Mouse (Mus musculus) left cerebral cortex, adult 2 months (tissue): ENCODE results near the gene Smap2. TPM values are rescaled to one million over a fixed set of nuclear protein-coding genes. Genes with fewer than 3 reads are reported as not detected.

Experiments used
- DNase-seq, 2 experiments: peaks; one replicate each; pipeline ENCODE4 v3.0.0; 2021 to 2022; ENCODE audit warnings: low spot score in 2 of 2, mixed read lengths in 1 of 2; ENCODE audit errors: extremely low spot score in 1 of 2
- H3K27ac ChIP-seq: fragments of 200-600 bp; 2 replicates; pipeline ENCODE4 v1.8.1; 2022
- H3K4me3 ChIP-seq: fragments of 200-600 bp; 2 replicates; pipeline ENCODE4 v1.8.1; 2022
- CTCF ChIP-seq: fragments of 200-600 bp; IDR thresholded peaks from 2 replicates; pipeline ENCODE4 v1.8.1; 2022; ENCODE audit warnings: antibody characterized with exemption, mild to moderate bottlenecking, moderate library complexity
- intact Hi-C: fragments of 180-260 bp; cut with DNase I; formaldehyde crosslinking; loops from one replicate; pipeline ENCODE4 v1.15.1; 2025
- total RNA-seq, 2 experiments: library from RNA; stranded (reverse); gene quantifications; 2 replicates each; pipeline ENCODE4 v1.2.3; 2021

The Smap2 gene
- total RNA-seq, 2 experiments from 2014 or later, result 186 to 201 TPM

GRCm38 (mm10) chr4:121002400-121003171, 14.5 kb downstream of the Smap2 start:
- no peak for DNase-seq
- Histone ChIP-seq H3K27ac (peak overlapping the region; percentile 77), H3K4me3 (no peak overlapping the region)
- intact Hi-C loops, result no loop called here
- TF ChIP-seq CTCF, result no peak

DNA sequence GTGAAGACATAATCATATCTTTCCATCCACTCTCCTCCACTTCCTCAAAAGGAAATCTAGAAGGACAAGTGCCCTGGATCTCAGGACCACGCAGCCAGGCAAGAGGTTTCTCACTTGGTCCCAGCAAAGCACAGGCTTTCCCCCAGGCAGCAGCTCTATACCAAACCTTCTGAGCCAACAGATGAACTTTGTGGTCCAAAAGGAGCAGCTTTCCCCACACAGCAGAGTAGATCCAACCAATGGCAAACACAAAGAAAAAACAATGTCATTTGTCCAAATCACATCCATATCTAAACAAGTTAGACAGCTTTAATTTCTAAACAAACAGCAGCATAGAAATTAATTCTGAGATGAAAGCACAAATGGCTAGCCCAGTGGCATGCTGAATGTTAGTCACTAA, 15.4 kb downstream of the Smap2 start:
- H3K4me3 ChIP-seq, result no peak overlapping the region
- intact Hi-C loops, result no loop called here
- no peak for DNase-seq
- TF ChIP-seq CTCF, result no peak
- peak overlapping the region; percentile 77; the same call in 1 of the 2 replicates for H3K27ac ChIP-seq

- intact Hi-C loops, result no loop called here
- H3K4me3 ChIP-seq, result no peak overlapping the region
- H3K27ac ChIP-seq, result peak overlapping the region; percentile 28; the same call in 1 of the 2 replicates
- peak; percentile 3; the same call in 1 of the 2 replicates for TF ChIP-seq CTCF
- DNase-seq, result no peak
Observed at GRCm38 (mm10) chr4:121001042-121001441, 16.0 kb downstream of the Smap2 start.

GRCm38 (mm10) chr4:120995911-120996310, 21.1 kb downstream of the Smap2 start:
- Histone ChIP-seq H3K27ac (no peak overlapping the region), H3K4me3 (no peak overlapping the region)
- intact Hi-C loops, result no loop called here
- no peak for TF ChIP-seq CTCF
- DNase-seq, result no peak

- Histone ChIP-seq H3K27ac (0 out of 2 replicates have a peak overlapping the region, but pooled peaks have one; percentile 32), H3K4me3 (no peak overlapping the region)
- no peak for DNase-seq
- intact Hi-C loops, result no loop called here
- TF ChIP-seq CTCF, result no peak
Observed at GRCm38 (mm10) chr4:120993025-120993424, 24.0 kb downstream of the Smap2 start.

DNA sequence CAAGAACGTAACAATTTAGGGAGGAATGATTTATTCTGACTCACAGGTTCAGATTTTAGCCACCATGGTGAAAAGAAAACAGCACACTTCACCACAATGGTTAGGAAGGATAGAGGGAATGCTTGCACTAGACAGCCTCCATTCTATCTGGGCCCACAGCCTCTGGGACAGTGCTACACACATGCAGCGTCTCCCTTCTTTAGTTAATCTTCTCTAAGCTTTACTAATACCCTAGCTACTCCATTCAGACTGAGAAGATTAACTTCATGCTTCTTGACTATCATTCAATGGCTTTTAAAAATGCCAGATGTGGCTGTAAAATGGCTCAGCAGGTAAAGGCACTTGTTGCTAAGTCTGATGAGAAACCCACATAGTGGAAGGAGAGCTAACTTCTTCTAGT, 24.8 kb downstream of the Smap2 start:
- H3K27ac ChIP-seq, result no peak overlapping the region
- no peak for TF ChIP-seq CTCF
- DNase-seq, result no peak
- H3K4me3 ChIP-seq, result no peak overlapping the region
- intact Hi-C loops, result no loop called here

- H3K27ac ChIP-seq, result no peak overlapping the region
- H3K4me3 ChIP-seq, result no peak overlapping the region
- intact Hi-C loops, result loop anchor here (2.0 kb wide), 3 partner anchors 29 to 245 kb away; partner anchors contain the start of gene Smap2
Observed at GRCm38 (mm10) chr4:120987319-120987718, 29.7 kb downstream of the Smap2 start.

DNA sequence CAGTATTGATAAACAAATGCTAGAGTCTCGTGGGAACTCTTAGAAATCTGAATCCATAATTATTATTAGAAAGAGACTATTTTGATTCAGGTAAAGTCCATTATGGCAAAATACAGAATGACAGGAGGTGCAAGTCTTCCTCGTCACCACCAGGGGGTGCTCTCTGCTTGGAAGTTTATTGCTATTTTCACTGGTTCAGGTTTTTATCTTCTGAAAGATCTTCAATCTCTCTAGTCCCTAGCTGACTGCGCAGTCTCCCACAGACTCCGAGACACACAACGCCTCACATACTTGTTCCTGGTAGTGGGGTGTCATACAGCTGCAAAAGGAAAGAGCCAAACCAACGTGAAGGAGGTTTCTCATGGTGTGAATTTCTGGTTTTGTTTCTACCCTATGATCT, 30.6 kb downstream of the Smap2 start:
- intact Hi-C loops, result loop anchor here (2.0 kb wide), 3 partner anchors 30 to 246 kb away; partner anchors contain the start of gene Smap2
- Histone ChIP-seq H3K27ac (no peak overlapping the region), H3K4me3 (no peak overlapping the region)
- peak; percentile 46 to 55 for DNase-seq
- TF ChIP-seq CTCF, result peak; percentile 97

More at GRCm38 (mm10) chr4:120987319-120987718, 29.7 kb downstream of the Smap2 start:
- TF ChIP-seq CTCF, result no peak
- no peak for DNase-seq

GRCm38 (mm10) chr4:120978221-120978620, 38.8 kb downstream of the Smap2 start:
- DNase-seq, result no peak
- Histone ChIP-seq H3K4me3 (no peak overlapping the region), H3K27ac (no peak overlapping the region)
- TF ChIP-seq CTCF, result no peak
- intact Hi-C loops, result no loop called here

DNA sequence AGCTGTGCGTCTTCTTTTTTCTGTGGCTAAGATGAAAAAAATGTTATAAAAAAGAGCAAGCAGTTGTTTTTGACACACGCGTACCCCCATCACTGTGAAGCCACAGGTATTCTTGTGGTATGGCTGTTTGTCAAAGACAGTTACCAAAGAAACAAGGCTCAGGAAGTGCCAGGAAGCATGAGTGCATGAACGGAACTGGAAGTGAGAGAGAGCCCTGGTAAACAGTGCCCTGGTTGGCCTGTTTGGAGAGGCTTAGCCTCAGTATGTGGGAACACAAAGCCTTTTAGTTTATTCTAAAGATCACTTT, 41.7 kb downstream of the Smap2 start:
- no peak for DNase-seq
- no peak overlapping the region for H3K4me3 ChIP-seq
- no peak for TF ChIP-seq CTCF
- intact Hi-C loops, result no loop called here
- H3K27ac ChIP-seq, result peak overlapping the region; percentile 40; the same call in 1 of the 2 replicates

DNA sequence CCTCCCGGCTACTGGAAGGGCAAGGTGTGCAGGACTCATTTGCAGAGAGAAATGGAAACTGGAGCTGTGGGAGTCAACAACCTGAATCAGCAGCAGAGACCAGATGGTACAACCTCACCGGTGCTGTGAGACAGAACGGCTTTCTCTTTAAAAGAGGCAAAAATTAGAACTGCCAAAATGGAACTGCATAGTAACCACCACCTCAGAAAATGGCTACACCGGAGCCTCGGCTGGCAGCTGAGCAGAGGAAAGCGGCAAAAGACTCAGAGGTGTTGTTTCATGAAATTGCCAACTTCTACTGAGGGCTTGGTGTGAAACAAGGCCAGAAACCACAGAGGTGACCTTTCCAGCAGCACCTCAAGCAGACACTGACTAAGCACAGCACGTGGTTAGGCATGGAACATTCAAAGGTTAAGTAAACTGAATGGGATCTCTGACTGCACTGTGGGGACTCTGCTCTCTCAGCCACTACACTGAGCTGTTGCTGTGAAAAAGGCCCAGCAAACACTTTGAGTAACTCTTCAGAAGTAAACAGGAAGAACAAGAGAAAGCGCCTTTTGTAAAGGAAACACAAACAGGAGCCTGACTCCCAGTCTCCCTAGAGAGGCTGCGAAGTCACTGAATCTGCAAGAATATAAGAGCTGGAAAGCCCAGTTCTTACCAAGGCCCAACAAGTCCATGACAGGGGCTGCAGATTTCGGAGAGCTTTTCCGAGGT, 42.2 kb downstream of the Smap2 start:
- intact Hi-C loops, result no loop called here
- TF ChIP-seq CTCF, result no peak
- peak in 1 of 2 experiments; percentile 38 for DNase-seq
- H3K4me3 ChIP-seq, result no peak overlapping the region
- H3K27ac ChIP-seq, result peak overlapping the region; percentile 45; the same call in 1 of the 2 replicates

DNA sequence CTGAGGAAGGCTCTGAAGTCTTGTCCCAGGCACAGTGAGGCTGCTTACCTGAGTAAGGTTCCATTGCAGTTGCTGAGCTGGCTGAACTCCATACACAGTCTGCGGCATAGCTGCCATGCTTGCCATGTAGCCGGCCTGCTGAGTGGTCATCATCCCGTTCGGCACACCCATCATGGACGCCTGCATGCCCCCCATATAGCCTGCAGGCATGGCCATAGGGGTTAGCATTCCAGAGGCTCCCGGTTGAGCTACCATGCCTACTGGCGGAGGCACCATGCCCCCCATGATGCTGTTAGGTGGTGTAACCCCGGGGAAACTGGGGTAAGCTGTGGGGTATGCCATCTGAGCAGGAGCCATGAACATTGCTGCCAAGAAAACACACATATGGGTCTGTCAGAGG, 45.2 kb downstream of the Smap2 start:
- TF ChIP-seq CTCF, result no peak
- intact Hi-C loops, result no loop called here
- Histone ChIP-seq H3K4me3 (no peak overlapping the region), H3K27ac (no peak overlapping the region)
- no peak for DNase-seq
